Mouse (Mus musculus): ENCODE measurements around the gene Defb18.

GRCm38 (mm10) chr1:18265038-18265437 is 27.8 kb upstream of the Defb18 start, which contains the start of gene Defb41:
- TF ChIP-seq EP300 (IDR thresholded peaks at IDR 0.05; ENCODE audit: low read depth): no peak
- no peak for TF ChIP-seq CTCF (IDR thresholded peaks at IDR 0.05; ENCODE audit: low read depth)

Measured in heart, postnatal 0 days (tissue).